Mouse (Mus musculus): ENCODE measurements around the gene Disp2. TPM values are rescaled to one million over a fixed set of nuclear protein-coding genes. Genes with fewer than 3 reads are reported as not detected.

Disp2 gene
- polyA plus RNA-seq, 1 experiment from 2014 or later = 17.8 TPM

- peaks cover 43% of the 10 kb centered on the region for H3K27me3 ChIP-seq
- peaks cover 44% of the 10 kb centered on the region for H3K4me1 ChIP-seq
- no peak for ATAC-seq (ENCODE audit: low FRiP score, low read depth)
- peak overlapping the region; percentile 97 for H3K27ac ChIP-seq (replicated peaks)
- H3K9ac ChIP-seq (replicated peaks) = peak overlapping the region; percentile 59
- H3K4me2 ChIP-seq (replicated peaks) = peak overlapping the region; percentile 49
- H3K9me3 ChIP-seq = no peaks in the 10 kb centered on the region
- 86% methylated on average over 12 of the region's 12 CpGs for WGBS
- no peaks in the 10 kb centered on the region for H3K36me3 ChIP-seq
- H3K4me3 ChIP-seq = no peak overlapping the region
These were observed 18.2 kb upstream of the Disp2 start for GRCm38 (mm10) chr2:118761358-118761757.

GRCm38 (mm10) chr2:118761906-118762783, 17.4 kb upstream of the Disp2 start, which contains the start of gene Ccdc9b:
Gene Ccdc9b, minus strand, starts transcription at chr2:118762661.
- Histone ChIP-seq H3K36me3 (no peaks in the 10 kb centered on the region), H3K9ac (replicated peaks) (peak within 1 kb of the TSS; percentile 59), H3K27me3 (peaks cover 43% of the 10 kb centered on the region), H3K4me3 (peak within 1 kb of the TSS; percentile 28), H3K4me2 (replicated peaks) (peak within 1 kb of the TSS; percentile 49), H3K4me1 (peaks cover 44% of the 10 kb centered on the region), H3K9me3 (no peaks in the 10 kb centered on the region), H3K27ac (replicated peaks) (peak within 1 kb of the TSS; percentile 97)
- WGBS = 4% methylated on average over 29 of the region's 29 CpGs
- ATAC-seq (ENCODE audit: low FRiP score, low read depth) = peak; percentile 85

DNA sequence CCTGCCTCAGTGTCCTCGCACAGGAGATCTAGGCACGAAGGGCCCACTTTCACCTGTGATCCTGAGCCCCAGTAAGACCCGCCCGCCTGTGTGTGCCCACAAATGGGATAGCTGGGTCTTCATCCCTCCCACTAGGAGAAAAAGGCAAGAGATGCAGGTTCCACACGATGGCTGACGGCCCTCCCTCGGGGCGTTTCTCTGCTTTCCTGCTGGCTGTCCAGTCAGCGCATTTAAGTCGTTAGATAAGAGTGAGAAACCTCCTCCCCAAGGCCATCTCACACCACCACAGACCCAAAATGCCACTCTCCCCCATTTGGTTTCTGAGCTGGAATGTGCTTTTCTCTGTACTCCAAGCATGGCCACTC, 16.8 kb upstream of the Disp2 start:
- Histone ChIP-seq H3K4me1 (peaks cover 44% of the 10 kb centered on the region), H3K27me3 (peaks cover 42% of the 10 kb centered on the region), H3K9me3 (no peaks in the 10 kb centered on the region), H3K36me3 (no peaks in the 10 kb centered on the region), H3K4me2 (replicated peaks) (peak overlapping the region; percentile 49), H3K27ac (replicated peaks) (peak overlapping the region; percentile 97), H3K9ac (replicated peaks) (peak overlapping the region; percentile 59), H3K4me3 (0 out of 2 replicates have a peak overlapping the region, but pooled peaks have one; percentile 28)
- 12% methylated on average over 10 of the region's 10 CpGs for WGBS
- no peak for ATAC-seq (ENCODE audit: low FRiP score, low read depth)

GRCm38 (mm10) chr2:118763469-118763868, 16.1 kb upstream of the Disp2 start:
- H3K4me1 ChIP-seq = peaks cover 44% of the 10 kb centered on the region
- no peak overlapping the region for H3K4me3 ChIP-seq
- peaks cover 35% of the 10 kb centered on the region for H3K27me3 ChIP-seq
- no peaks in the 10 kb centered on the region for H3K9me3 ChIP-seq
- no peak overlapping the region for H3K9ac ChIP-seq (replicated peaks)
- 70% methylated on average over 7 of the region's 7 CpGs for WGBS
- no peaks in the 10 kb centered on the region for H3K36me3 ChIP-seq
- ATAC-seq (ENCODE audit: low FRiP score, low read depth) = no peak
- no peak overlapping the region for H3K4me2 ChIP-seq (replicated peaks)
- peak overlapping the region; percentile 97 for H3K27ac ChIP-seq (replicated peaks)

DNA sequence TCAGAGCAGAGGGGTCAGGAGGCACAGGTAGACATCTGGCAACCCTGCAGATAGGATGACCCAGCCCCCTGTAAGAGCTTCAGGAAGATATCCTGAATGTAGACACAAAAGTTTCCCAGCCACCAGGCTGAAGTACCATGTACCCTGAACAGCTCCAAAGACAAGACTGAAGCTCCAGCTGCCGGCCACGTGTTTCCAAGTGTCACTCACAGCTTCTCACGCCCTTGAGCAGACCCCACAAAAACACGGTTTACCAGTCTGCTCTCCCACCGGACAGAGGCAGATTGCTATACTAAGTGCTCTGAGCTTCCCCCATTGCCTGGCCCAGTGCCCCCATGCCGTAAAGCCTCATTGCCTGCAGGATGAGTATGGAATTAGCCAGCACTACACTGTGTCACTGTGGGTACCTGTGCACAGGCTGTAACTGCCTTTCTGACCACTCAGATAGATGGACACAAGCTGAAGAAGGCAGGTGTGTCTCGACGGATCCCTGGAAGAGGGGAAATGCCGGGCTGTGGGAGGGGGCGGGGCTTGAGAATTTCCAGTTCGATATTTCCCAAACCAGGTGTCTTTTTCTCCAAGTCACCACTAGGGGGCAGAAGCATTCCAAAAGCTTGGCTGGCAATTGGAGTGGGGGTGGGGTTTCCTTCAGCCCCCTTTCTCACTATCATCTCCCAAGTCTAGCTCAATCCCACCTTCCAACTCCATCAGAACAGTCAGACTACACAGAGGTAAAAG, 15.3 kb upstream of the Disp2 start:
- H3K4me2 ChIP-seq (replicated peaks) = no peak overlapping the region
- no peaks in the 10 kb centered on the region for H3K36me3 ChIP-seq
- no peak overlapping the region for H3K9ac ChIP-seq (replicated peaks)
- H3K27ac ChIP-seq (replicated peaks) = no peak overlapping the region
- H3K27me3 ChIP-seq = peaks cover 27% of the 10 kb centered on the region
- H3K9me3 ChIP-seq = no peaks in the 10 kb centered on the region
- no peak for ATAC-seq (ENCODE audit: low FRiP score, low read depth)
- peaks cover 42% of the 10 kb centered on the region for H3K4me1 ChIP-seq
- 27% methylated on average over 11 of the region's 11 CpGs for WGBS
- H3K4me3 ChIP-seq = no peak overlapping the region

DNA sequence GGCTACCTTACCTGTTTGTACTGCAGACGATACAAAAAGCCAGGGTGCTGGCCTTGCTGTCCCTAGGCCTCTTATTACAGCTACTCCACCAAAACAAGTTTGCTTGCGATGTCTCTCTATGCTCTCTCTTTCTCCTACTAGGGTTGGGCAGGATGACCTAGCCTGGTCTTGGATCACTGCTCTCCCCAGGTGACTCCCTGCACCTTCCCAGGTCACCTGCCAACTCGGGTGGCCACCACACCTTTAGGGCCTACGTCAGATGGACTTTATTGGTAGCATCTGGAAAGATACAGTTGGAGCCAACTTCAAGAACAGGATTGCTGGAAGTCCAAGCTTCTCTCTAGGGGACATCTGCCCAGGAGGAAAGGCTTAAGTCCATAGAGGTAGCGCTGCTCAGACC, 14.6 kb upstream of the Disp2 start:
- Histone ChIP-seq H3K36me3 (no peaks in the 10 kb centered on the region), H3K27me3 (peaks cover 23% of the 10 kb centered on the region), H3K9ac (replicated peaks) (no peak overlapping the region), H3K4me1 (peaks cover 37% of the 10 kb centered on the region), H3K4me3 (no peak overlapping the region), H3K4me2 (replicated peaks) (no peak overlapping the region), H3K9me3 (no peaks in the 10 kb centered on the region), H3K27ac (replicated peaks) (no peak overlapping the region)
- 84% methylated on average over 5 of the region's 5 CpGs for WGBS
- ATAC-seq (ENCODE audit: low FRiP score, low read depth) = no peak

DNA sequence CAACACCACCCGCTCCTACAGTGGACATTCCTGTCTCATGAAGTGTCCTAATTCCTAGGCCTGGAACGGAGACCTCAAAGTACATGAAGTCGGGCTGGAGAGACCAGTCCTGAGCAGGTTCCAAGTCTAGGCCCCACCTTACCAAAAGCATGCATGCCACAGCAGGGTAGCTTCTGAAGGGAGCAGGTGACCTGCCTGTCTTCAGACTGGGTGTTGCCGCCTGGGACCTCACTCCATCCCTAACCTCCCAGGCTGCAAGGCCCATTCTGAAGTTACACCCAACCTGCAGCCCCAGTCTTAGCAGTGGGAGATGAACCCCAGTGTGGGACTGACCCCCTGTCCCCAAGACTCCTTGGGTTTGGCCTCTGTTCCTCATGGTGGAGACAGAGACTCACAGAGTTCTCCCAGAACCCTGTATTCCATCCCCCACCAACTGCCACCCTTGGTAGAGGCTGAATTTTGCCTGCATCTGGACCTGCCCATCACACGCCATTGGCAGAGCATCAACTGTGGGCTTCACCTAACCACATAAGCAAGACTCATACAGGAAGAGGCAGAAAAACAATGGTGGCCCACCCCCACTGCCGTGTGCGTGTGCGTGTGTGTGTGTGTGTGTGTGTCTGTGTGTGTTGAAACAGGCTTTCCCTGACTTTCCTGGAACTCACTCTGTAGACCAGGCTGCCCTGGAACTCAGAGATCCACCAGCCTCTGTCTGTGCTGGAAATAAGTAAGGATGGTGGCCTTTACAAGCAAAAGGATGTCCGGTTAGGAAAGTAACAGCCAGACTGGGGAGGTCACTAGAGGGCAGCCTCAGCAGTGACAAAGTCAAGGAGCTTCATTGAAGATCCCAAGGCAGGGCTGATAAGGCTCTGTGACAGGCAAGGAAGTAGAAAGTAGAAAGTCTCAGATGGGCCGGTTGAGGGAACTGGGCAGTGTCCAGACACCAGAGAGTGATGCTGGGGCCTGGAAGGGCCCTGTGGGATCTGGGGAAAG, 13.2 kb upstream of the Disp2 start:
- 76% methylated on average over 10 of the region's 10 CpGs for WGBS
- H3K4me2 ChIP-seq (replicated peaks) = no peak overlapping the region
- H3K9ac ChIP-seq (replicated peaks) = no peak overlapping the region
- no peak overlapping the region for H3K27ac ChIP-seq (replicated peaks)
- no peak overlapping the region for H3K4me3 ChIP-seq
- peaks cover 18% of the 10 kb centered on the region for H3K27me3 ChIP-seq
- H3K9me3 ChIP-seq = no peaks in the 10 kb centered on the region
- peaks cover 31% of the 10 kb centered on the region for H3K4me1 ChIP-seq
- no peaks in the 10 kb centered on the region for H3K36me3 ChIP-seq
- no peak for ATAC-seq (ENCODE audit: low FRiP score, low read depth)

- 82% methylated on average over 6 of the region's 6 CpGs for WGBS
- Histone ChIP-seq H3K27ac (replicated peaks) (no peak within 1 kb of the TSS), H3K4me2 (replicated peaks) (no peak within 1 kb of the TSS), H3K9me3 (no peaks in the 10 kb centered on the region), H3K4me1 (no peaks in the 10 kb centered on the region), H3K4me3 (no peak within 1 kb of the TSS), H3K27me3 (peaks cover 4% of the 10 kb centered on the region; the same call in 1 of the 2 replicates), H3K36me3 (no peaks in the 10 kb centered on the region), H3K9ac (replicated peaks) (no peak within 1 kb of the TSS)
- no peak for ATAC-seq (ENCODE audit: low FRiP score, low read depth)
These were observed 7.2 kb upstream of the Disp2 start, which contains the start of gene Phgr1 for GRCm38 (mm10) chr2:118772158-118772874. Gene Phgr1, plus strand, starts transcription at chr2:118772769.

DNA sequence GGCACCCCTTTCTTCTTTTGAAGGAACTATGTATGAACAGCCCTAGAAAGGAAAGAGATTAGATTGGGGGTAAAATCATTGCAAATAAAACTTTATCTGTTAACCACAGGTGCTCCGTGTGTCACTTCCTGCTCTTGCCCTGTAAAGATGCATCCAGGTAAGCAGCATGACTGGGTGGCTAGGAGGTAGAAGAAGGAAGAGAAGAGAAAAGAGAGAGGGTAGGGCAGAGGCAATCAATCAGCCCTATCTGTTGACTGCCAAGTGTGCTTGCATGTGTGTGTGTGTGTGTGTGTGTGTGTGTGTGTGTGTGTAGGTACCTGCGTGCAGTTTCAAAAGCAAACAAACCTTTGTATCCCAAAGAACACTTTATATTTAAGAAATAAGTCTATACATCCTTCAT, 5.0 kb upstream of the Disp2 start:
- WGBS = 98% methylated on average over 2 of the region's 2 CpGs
- no peak overlapping the region for H3K4me3 ChIP-seq

DNA sequence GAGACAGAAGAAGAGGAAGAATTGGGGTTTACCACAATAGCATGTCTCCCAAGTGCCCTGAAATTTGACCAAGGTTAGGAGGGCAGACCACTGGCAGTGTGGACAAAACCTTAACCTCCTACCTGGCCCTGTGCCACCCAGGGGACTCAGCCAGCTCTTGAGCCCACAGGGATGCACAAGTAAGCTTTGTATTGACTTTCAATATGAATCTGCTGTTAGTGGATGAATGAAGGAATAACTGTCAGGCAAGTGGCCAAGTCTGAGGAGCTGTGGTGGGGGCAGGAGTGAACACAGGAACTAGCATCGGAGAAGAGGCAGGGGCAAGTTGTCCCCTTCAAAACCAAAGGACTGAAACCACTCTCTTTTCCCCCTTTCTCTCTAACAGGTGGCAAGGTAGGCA, 4.1 kb upstream of the Disp2 start:
- no peak overlapping the region for H3K4me2 ChIP-seq (replicated peaks)

More for the DNA sequence above, 5.0 kb upstream of the Disp2 start:
- Histone ChIP-seq H3K27me3 (peaks cover 4% of the 10 kb centered on the region; the same call in 1 of the 2 replicates), H3K9ac (replicated peaks) (no peak overlapping the region), H3K4me1 (peaks cover 4% of the 10 kb centered on the region), H3K9me3 (no peaks in the 10 kb centered on the region), H3K4me2 (replicated peaks) (no peak overlapping the region), H3K36me3 (no peaks in the 10 kb centered on the region), H3K27ac (replicated peaks) (no peak overlapping the region)
- no peak for ATAC-seq (ENCODE audit: low FRiP score, low read depth)

GRCm38 (mm10) chr2:118775846-118776245, 3.7 kb upstream of the Disp2 start:
- Histone ChIP-seq H3K4me3 (no peak overlapping the region), H3K36me3 (no peaks in the 10 kb centered on the region), H3K4me2 (replicated peaks) (no peak overlapping the region), H3K9ac (replicated peaks) (0 out of 2 replicates have a peak overlapping the region, but pooled peaks have one; percentile 20), H3K4me1 (peaks cover 12% of the 10 kb centered on the region), H3K27me3 (peaks cover 4% of the 10 kb centered on the region; the same call in 1 of the 2 replicates), H3K27ac (replicated peaks) (no peak overlapping the region), H3K9me3 (no peaks in the 10 kb centered on the region)
- 48% methylated on average over 4 of the region's 4 CpGs for WGBS
- no peak for ATAC-seq (ENCODE audit: low FRiP score, low read depth)

More for the DNA sequence above, 4.1 kb upstream of the Disp2 start:
- Histone ChIP-seq H3K36me3 (no peaks in the 10 kb centered on the region), H3K27ac (replicated peaks) (no peak overlapping the region), H3K4me1 (peaks cover 11% of the 10 kb centered on the region), H3K27me3 (peaks cover 4% of the 10 kb centered on the region; the same call in 1 of the 2 replicates), H3K9me3 (no peaks in the 10 kb centered on the region), H3K9ac (replicated peaks) (no peak overlapping the region), H3K4me3 (no peak overlapping the region)
- ATAC-seq (ENCODE audit: low FRiP score, low read depth) = no peak
- WGBS = 100% methylated on average over 1 of the region's 1 CpGs

Measured in midbrain, embryonic 12.5 days (tissue).